Mouse (Mus musculus): ENCODE data around the gene Ccdc15.
A peak's percentile ranks its signal among the peaks of the same experiment; 100 is the strongest.

Gene Ccdc15

DNA sequence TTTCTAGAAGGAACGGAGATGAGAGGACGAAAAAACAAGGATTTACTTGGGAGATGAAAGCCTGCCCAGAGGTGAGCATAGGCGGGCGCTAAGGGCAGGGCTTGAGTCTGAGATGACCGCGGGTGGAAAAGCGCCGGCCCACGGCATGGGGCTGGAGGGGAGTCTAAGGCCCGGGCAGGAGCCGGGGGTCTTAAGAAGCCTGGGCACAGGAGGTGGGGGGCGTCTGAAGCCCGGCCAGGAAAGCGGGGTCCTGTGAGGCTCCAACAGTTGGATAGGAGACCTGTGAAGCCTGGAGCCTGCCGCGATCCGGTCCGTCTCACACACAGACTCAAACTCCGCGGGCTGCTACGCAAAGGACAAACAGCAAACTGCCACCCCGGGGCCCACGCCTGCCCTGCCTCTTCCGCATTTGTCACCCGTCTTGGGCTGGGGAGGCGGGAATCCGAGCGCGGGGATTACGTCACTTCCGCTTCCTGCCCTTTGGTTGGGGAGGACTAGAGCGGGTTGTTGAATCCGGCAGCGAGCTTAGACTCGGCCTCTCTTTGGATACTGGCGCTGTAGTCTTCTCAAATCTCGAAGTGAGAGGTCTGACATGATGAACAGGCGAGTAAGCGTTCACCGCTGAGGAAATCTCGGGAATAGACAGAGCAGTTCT, at the start of gene Ccdc15:
Gene Ccdc15 (minus strand): TSS at position 445 of the 655 bp plus-strand sequence.
- peak; percentile 97 for DNase-seq (ENCODE audit: low spot score)

DNA sequence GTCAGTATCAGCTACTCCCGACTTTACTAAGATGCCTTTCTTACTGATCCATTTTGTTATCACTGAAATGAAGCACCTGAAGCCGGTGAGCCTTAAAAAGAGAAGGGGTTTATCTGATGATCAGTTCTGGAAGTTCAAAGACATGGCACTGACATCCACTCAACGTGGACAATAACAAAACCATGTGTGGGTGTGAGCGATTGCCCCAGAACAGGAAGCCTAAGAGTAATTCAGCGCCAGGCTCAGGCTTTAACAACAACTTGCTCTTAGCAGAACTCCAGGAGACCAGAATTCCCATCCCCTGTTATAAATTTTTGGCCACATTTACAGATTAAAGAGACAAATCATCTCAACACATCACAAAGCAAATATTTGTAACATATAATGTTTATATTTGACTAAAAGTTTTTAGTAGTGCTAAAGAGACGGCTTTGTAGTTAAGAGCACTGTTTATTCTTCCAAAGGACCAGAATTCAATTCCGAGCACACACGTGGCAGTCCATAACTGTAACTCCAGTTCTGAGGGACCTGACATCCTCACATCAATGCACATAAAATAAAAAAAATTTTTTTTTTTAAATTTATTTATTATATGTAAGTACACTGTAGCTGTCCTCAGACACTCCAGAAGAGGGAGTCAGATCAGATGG, 45.4 kb upstream of the Ccdc15 start:
- no peak for DNase-seq (ENCODE audit: low spot score)

DNA sequence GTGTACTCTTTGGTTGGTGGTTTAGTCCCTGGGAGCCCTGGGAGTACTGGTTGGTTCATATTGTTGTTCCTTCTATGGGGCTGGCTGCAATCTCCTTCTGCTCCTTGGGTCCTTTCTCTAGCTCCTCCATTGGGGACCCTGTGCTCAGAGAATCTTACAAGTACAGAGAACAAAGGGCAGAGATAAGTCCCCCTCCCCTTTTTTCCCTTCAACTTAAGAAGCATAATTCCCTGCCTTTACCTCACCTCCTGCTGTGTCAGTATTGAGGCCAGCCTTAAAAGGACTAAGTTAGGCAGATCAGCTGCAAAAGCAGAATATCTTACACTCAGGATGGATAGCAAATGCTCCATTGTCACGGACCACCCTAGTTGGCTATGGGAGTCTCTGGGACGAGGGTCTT, 43.8 kb upstream of the Ccdc15 start:
- no peak for DNase-seq (ENCODE audit: low spot score)

DNA sequence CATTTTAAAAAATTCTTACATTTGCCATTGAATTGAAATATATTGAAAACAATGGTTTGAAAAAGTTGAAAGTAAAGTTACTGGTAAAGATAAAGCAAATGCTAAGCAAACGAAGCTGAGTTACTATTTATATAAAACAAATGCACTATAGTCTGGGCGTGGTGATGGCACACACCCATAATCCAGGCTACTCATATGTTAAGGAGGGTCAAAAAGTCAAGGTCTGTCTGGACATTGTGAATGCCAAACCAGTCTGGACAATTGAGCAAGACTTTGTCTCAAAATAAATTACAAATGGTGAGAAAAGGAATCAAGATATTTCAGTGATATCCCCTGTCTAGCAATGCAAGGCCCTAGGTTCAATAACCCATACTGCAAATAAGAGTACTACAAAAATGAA, 42.7 kb upstream of the Ccdc15 start:
- no peak for DNase-seq (ENCODE audit: low spot score)

DNA sequence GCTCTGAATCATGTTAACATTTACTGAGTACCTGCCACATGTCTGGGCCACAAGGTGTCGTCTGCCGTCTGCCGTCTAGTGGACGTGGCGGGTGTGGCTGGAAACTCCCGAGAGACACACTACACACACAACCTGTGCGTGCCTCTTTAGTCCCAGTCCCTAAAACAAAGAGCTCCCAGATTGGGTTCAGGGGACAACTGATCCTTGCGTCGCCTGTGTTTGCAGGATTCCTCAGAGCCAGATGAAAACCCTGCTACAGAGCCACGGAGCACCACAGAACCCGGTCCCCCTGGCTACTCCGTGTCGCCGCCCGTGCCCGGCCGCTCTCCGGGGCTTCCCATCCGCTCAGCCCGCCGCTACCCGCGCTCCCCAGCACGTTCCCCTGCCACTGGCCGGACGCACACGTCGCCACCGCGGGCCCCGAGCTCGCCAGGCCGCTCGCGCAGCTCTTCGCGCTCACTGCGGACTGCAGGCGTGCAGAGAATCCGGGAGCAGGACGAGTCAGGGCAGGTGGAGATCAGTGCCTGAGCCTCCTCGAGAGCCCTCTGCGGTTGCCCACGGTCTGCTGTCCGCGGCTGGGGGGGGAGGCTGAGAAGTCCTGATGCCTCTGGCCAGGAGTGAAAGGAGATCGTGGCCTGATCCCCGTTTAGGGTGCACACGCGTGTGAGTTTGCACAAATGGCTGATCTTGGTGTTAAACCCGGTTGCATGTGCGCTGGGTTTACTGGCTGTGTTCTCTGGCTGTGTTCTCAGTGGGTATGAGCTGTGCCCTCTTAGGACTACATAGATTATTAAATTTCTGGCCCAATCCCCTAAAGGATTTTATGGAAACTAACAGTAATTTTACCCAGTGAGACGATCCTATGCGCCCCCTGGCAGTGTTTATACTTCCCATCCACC, 36.3 kb upstream of the Ccdc15 start:
- peak; percentile 45 for DNase-seq (ENCODE audit: low spot score)

DNA sequence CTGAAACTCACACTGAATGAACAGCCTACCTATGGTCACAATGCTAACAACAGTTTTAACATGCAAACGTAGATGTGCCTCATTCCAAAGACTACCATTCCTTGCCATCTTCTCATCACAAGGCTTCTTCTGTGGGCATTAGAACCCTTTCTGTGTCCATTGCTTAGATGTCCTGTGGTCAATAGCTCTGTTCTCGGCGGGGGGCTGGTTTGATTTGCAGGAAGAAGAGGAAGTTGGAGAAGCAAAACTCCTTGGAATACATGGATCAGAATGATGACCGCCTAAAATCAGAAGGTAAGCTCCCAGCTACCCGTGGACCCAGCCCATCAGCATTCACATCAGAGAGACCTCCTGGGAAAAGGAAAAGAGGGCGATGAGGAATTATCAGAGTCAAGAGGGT, 34.9 kb upstream of the Ccdc15 start:
- DNase-seq (ENCODE audit: low spot score): no peak

DNA sequence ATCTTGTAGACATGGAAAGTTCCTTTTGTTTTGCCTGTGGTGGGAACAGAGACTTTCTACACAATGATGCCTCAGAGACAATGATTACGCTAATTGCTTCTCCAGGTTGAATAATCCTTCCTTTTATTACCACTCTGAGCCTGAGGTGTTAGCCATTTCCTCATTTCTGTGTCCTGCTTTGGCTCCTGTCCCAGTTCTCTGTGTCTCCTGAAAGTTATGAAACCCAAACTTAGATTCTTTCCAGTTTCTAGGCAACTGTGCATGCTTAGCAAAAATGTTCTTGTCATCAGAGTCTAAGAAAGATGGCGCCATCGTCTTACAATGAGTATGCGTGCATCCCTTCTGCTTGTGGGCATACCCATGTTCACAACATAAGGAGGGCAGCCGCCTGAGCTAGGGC, 27.5 kb upstream of the Ccdc15 start:
- DNase-seq (ENCODE audit: low spot score): no peak

DNA sequence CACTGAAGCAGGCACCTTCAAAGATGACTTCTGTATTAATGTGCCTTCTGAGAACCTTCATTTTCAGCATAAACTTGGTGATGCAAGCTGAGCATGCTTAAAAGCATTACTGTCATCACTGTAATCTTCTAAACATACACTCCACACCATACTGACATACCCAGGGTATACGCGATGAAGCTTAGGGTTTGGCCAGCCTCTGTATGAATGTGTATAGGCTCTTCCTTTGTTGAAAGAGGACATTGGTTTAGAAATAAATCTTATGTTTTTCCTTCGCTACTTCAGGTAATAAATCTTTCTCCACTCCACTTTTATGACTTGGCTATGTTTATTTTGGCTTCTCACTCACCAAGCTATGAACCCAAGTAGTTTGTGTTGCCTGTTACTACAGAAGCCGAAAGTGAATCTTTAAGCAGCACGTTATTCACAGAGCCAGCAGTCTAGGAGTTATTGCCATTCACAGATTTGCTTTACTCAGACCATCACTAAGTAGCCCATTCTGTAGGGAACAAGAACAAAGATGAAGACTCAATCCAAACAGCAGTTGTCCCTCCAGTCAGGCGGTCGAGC, 23.1 kb upstream of the Ccdc15 start:
- DNase-seq (ENCODE audit: low spot score): no peak

DNA sequence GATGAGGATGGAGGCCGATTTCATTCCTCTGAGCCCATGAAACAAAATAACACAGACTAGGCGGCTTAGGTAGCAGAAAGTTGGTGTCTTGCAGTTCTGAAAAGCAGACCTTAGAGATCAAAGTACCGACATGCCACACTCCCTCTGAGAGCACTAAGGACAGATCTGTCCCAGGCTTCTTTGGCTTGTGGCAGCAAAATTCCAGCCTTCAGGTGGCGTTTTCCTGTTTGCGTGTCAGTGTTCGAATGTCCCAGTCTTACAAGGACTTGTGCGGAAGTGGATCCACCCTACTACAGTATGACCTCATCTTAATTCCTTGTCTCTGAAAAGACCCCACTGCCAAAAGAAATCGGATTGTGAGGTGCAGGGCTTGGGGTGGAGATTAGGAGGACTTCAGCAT, 20.6 kb upstream of the Ccdc15 start:
- no peak for DNase-seq (ENCODE audit: low spot score)

DNA sequence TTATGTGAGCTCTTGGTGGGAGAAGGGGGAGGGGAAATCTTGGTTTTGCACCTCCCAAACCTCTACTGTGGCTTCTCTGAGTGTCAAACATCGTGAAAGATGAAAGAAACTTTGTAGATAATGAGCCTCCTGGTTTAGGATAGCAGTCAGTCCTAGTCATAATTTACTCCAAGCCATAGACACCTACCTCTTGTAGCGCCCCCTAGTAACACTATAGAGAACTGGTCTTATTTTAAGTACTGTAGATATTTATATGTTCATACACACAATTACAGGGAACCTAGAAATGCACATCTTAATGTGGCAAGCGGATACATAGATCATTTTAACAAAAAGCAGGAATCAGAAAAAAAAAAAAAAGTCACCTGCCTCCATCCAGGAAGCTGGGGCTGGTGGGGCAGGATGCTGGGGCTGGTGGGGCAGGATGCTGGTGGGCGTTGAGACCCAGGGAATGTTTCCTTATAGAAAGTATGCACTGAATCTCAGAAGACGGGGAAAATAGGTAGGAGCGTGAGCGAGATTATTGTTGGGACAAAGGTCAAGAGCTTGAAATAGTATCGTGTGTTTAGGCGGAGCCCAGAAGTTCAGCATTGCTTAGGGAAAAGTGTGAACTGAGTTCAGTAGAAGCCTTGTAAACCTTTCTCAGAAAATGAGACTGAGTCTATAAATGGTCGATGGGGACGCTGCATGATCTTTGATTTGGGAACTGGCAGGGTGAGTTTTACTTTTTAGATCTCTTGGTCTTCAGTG, 20.0 kb upstream of the Ccdc15 start:
- no peak for DNase-seq (ENCODE audit: low spot score)

DNA sequence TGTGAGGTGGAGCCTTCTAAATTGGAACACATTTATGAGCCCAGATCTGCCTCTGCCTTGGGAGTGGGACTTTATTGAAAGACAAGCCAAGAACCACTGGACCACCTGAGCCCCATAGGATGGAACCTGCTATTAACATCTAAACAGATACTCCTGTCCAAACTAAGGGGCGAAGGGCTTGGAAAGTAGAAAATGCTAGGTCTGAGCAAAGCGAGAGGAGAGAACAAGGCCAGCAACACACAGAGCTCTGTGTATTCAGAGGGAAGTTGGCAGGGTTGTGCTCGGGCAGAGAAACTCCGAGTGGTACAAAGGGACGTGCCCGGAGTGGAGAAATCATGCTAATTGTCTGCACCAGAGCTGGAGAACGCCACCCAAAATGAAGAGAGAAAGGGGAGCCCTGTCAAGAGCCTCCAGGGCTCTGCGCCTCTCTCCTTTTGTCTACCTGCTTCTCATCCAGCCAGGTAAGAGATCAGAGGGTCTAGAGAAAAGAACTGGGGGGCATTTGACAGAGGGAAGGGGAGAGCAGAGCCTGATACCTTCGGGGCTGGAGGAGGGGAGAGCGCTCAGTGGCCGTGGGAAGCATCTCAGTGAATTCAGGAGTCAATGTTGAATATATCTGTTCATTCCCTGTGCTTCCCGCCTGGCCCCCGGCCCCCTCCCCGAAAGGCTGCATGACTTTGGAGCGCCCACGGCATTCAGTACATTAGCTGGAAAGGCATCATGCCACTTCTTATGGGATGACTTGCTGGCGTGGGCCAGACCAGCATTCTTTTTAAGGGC, 19.3 kb upstream of the Ccdc15 start, which contains the start of gene Hepacam:
Gene Hepacam (plus strand): TSS at position 51 of the 780 bp plus-strand sequence.
- DNase-seq (ENCODE audit: low spot score): no peak

DNA sequence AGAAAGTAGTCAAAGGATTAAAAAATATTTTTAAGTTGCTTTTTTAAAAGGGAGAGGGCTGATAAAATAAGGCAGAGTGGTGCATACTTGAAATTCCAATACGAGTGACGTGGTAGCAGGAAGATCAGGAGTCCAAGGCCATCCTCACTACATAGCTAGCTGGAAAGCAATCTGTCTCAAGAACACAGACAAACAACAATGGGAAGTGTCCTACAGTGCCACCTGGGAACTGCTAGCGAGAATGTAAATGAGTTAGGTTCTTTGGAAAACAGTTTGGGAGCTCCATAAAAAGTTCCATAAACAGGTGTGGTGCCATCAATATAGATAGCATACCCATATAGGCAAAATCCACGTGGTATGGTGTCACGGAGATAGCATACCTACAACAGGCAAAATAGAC, 17.5 kb upstream of the Ccdc15 start:
- no peak for DNase-seq (ENCODE audit: low spot score)

DNA sequence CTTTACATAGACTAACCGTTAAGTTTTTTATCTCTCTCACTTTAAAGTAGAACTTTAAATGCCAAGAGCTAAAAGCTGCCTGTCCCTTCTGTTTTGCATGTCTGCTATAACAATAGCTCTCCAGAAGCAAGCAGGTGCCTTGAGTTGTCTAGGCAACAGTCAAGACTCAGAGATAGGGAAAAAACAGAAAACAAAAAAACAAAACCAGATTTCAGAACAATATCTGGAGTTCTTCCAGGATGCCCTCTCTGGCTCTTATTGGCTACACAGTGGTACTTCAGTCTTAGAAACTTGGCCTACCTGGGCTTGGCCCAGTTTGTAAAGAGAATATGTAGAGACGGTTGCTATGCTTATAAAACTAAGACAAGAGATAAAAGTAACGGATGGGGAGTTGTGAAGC, 16.2 kb upstream of the Ccdc15 start:
- no peak for DNase-seq (ENCODE audit: low spot score)

DNA sequence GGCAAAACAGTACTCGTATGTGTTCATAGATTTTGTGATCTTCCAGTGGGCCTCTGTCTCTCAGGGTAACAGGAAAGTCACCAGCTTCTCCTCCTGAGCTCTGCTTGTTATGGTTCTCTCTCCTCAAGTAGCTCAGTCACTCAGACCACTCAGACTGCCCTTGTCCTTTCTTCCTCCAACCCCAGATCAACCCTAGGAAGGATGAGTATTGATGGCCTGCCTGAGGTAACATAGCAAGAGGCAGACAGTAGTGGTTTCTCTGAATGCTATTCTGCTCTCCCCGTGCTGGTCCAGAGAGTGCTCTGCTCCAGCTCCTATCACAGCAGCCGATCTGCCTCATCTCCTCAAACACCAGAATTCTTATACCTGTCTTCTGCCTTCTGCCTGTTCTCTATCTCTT, 15.3 kb upstream of the Ccdc15 start:
- DNase-seq (ENCODE audit: low spot score): no peak

DNA sequence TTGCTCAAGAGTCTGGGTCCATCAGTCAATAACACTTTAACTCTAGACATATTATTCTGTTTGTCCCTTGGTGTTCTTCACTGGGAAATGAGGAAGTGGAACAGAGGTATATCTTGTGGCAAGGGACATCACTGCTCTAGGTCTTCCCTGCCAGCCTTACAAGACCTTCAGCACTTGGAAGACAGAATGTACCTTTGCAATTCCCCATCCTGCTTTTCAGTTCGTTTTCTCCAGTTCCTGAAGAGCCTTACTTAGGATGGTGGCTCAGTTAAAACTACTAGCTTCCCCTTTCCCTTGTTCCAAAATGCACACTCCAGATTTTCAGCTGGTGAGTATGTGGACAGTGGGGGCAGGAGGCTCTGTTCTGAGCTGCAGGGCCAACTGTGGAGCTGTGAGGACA, 14.6 kb upstream of the Ccdc15 start:
- no peak for DNase-seq (ENCODE audit: low spot score)

DNA sequence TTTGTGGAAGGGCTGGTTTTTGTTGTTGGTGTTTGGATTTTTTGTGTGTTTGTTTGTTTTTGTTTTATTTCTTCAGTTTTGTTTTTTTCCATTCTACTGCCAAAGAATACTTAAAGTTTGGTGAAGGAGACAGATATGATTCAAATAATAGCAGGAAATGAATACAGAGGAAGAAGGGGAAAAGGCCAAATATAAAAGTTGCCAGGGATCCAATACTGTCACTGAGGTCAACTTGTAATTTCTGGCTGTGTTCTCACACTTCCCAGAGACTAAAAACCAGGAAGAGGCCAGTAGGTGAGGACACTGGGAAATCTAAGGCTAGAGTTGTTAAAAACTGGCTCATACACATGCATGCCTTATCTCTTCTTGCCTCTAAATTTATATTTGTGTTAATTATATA, 13.9 kb upstream of the Ccdc15 start:
- DNase-seq (ENCODE audit: low spot score): no peak

DNA sequence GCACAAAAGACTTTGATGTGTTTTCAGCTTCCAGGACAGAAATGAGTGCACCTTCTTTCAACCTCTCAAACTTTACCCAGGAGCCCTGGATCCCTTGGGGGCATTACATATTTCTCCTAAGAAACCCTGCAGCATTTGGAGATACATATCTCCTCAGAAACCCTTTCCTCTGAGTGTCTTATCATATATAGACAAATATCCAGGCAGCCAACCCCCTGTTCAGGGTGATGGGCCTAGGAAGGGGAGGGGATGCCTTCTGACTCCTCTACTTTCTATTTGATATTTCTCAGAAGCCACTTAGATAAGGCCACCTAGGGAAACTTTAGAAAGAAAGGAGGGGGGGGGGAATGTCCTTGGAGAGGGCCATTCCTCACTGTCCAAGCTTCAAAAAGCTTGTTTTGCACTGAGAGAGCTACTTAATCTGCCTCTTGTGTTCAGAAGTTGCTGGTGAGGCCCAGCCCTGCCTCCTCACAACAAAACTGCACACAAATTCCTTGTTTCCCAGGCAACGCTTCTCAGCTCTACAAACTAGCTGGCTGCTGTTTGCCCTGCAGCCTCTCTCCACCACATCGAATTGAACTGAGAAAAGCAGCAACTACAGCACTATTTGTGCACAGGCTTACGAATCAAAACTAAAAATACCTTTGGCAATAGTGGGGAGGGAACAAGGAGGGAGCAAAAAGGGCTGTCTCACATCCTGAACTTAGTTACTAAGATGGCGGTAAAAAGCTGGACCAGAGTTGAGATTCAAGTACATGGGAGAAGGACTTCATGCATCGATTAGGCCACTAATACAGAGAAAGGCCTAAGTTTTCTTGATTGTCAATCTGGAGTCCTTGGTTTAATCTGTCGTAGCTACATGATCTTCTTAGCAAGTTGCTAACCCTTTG, 11.3 kb upstream of the Ccdc15 start:
- no peak for DNase-seq (ENCODE audit: low spot score)

DNA sequence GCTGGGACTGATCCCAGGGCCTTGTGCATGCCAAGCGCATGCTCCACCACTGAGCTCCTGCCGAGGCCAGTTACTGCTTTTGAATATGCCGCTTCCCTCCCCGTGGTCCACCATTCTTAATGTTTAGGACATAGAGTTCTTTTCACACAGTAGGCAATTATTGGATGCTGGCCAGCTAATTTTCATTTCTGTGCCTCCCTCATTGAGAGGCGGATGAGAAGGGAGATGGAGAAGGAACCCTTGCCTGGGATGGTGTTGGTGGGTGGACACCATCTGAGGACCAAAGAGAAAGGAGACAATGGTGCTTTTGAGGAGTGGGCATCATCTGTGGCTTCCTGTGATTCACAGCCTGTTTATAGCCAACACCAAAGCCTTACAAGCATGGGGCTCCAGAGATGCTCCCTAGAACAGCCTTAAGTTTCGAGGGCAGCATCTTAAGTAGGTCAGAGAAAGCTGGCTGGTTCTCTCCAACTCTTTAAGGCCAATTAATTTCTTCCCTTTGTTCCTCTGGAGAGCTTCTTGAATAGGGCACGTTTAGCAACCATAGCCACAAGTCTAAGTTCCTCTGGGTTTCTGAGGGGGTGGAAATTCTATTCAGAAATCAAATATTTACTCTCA, 10.6 kb upstream of the Ccdc15 start:
- no peak for DNase-seq (ENCODE audit: low spot score)

DNA sequence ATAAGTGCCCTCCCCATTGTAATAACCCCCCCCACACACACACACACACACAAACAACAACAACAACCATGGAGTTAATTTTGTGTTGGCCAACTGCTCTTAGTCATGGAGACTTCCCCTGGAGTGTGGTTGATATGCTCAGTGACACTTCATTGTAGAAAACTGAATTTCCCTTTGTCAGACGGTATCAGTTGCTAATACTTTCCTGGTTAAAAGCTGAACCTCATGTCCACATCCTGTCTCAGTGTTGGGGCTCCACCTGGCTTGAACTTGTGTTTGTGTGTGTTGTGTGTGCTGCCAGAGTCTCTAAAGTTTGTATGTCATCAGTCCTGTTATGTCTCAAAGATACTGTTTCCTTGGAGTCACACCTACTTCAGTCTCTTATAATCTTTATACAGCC, 6.3 kb upstream of the Ccdc15 start:
- no peak for DNase-seq (ENCODE audit: low spot score)

DNA sequence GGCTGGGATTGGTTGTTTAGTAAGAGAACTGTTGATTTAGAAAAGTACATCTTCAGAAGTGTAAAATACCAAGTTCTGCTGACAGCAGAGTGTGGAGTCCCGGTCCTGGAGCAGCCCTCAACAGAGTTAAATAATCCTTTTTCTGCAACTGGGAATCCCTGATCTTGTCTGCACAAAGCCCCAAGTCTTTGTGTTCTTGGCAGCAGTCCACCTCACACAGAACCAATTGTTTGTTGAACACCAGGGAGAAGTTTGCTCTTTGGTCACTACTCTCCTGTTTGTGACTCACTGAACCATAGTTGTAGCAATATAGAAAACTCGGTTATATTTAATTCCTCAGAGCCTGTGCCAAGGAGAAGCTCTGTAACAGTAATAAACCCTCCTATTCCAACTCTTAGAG, 3.0 kb upstream of the Ccdc15 start:
- DNase-seq (ENCODE audit: low spot score): no peak
